Mouse (Mus musculus): Measurements from ENCODE around the gene Smpdl3a. TPM values are rescaled to one million over a fixed set of nuclear protein-coding genes. Genes with fewer than 3 reads are reported as not detected.

Smpdl3a gene
- polyA plus RNA-seq (2014; fragmentation: Nextera tagmentation; extraction: Ambion mirVana): 22.0 and 28.8 TPM in 2 replicates

GRCm38 (mm10) chr10:57794018-57794417, at the start of gene Smpdl3a:
Gene Smpdl3a, plus strand, starts transcription at chr10:57794335.
- 78% methylated on average over 7 of the region's 7 CpGs for WGBS
- H3K4me2 ChIP-seq (ENCODE audit: low read depth, low read length): peak within 1 kb of the TSS; percentile 96
- H3K4me3 ChIP-seq (ENCODE audit: low read depth, low read length): peak within 1 kb of the TSS; percentile 61
- no peaks in the 10 kb centered on the region for H3K27me3 ChIP-seq (replicated peaks; ENCODE audit: control insufficient read depth, insufficient read depth, low read length)
- ATAC-seq (ENCODE audit: low read depth) (no peak), DNase-seq (ENCODE audit: low spot score) (no peak)
- H3K36me3 ChIP-seq (ENCODE audit: control insufficient read depth, insufficient read depth, low read length): no peaks in the 10 kb centered on the region
- H3K4me1 ChIP-seq (ENCODE audit: control insufficient read depth, insufficient read depth, low read length): peaks cover 12% of the 10 kb centered on the region
- 0 out of 2 replicates have a peak, but pooled peaks cover 3% of the 10 kb centered on the region for H3K9me3 ChIP-seq (ENCODE audit: control insufficient read depth, low read length)
- peak within 1 kb of the TSS; percentile 75 for H3K9ac ChIP-seq (ENCODE audit: low read depth, low read length)
- peak within 1 kb of the TSS; percentile 55 for H3K27ac ChIP-seq (replicated peaks; ENCODE audit: low read depth, low read length)

DNA sequence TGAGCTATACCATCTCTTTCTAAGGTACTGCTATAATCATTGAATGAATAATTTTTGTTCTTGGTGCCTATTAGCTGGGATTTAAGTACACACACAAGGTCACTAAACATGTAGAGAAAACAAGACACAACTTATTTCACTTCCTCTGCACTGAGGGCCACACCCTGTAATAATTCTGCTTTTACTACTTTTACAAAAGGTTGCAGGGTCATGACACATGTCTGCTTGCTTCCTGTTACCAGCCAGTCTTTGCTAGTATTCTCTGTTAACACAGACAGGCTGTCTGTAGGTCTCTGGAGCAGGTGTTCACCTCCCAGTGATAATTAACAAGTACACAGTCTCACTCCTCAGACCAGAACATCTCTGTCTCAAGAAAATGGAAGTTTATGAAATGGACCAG, 48.7 kb upstream of the Smpdl3a start:
- H3K4me1 ChIP-seq (ENCODE audit: control insufficient read depth, insufficient read depth, low read length): no peaks in the 10 kb centered on the region
- no peaks in the 10 kb centered on the region for H3K9me3 ChIP-seq (ENCODE audit: control insufficient read depth, low read length)
- no peaks in the 10 kb centered on the region for H3K36me3 ChIP-seq (ENCODE audit: control insufficient read depth, insufficient read depth, low read length)
- H3K27ac ChIP-seq (replicated peaks; ENCODE audit: low read depth, low read length): no peak overlapping the region
- no peak overlapping the region for H3K4me3 ChIP-seq (ENCODE audit: low read depth, low read length)
- H3K4me2 ChIP-seq (ENCODE audit: low read depth, low read length): no peak overlapping the region
- DNase-seq (ENCODE audit: low spot score) (no peak), ATAC-seq (ENCODE audit: low read depth) (no peak)
- H3K27me3 ChIP-seq (replicated peaks; ENCODE audit: control insufficient read depth, insufficient read depth, low read length): no peaks in the 10 kb centered on the region
- no peak overlapping the region for H3K9ac ChIP-seq (ENCODE audit: low read depth, low read length)

- Histone ChIP-seq H3K27ac (replicated peaks; ENCODE audit: low read depth, low read length) (no peak overlapping the region), H3K27me3 (replicated peaks; ENCODE audit: control insufficient read depth, insufficient read depth, low read length) (no peaks in the 10 kb centered on the region), H3K36me3 (ENCODE audit: control insufficient read depth, insufficient read depth, low read length) (no peaks in the 10 kb centered on the region), H3K4me1 (ENCODE audit: control insufficient read depth, insufficient read depth, low read length) (no peaks in the 10 kb centered on the region), H3K4me2 (ENCODE audit: low read depth, low read length) (no peak overlapping the region), H3K9me3 (ENCODE audit: control insufficient read depth, low read length) (no peaks in the 10 kb centered on the region), H3K4me3 (ENCODE audit: low read depth, low read length) (no peak overlapping the region), H3K9ac (ENCODE audit: low read depth, low read length) (no peak overlapping the region)
- no peak for DNase-seq (ENCODE audit: low spot score)
- no peak for ATAC-seq (ENCODE audit: low read depth)
Measured at GRCm38 (mm10) chr10:57747127-57747526, 47.0 kb upstream of the Smpdl3a start.

GRCm38 (mm10) chr10:57753343-57753742, 40.8 kb upstream of the Smpdl3a start:
- H3K27ac ChIP-seq (replicated peaks; ENCODE audit: low read depth, low read length): no peak overlapping the region
- no peak overlapping the region for H3K4me2 ChIP-seq (ENCODE audit: low read depth, low read length)
- DNase-seq (ENCODE audit: low spot score): no peak
- H3K36me3 ChIP-seq (ENCODE audit: control insufficient read depth, insufficient read depth, low read length): no peaks in the 10 kb centered on the region
- no peak overlapping the region for H3K9ac ChIP-seq (ENCODE audit: low read depth, low read length)
- WGBS: 68% methylated on average over 1 of the region's 1 CpGs
- no peaks in the 10 kb centered on the region for H3K27me3 ChIP-seq (replicated peaks; ENCODE audit: control insufficient read depth, insufficient read depth, low read length)
- H3K9me3 ChIP-seq (ENCODE audit: control insufficient read depth, low read length): no peaks in the 10 kb centered on the region
- ATAC-seq (ENCODE audit: low read depth): no peak
- H3K4me1 ChIP-seq (ENCODE audit: control insufficient read depth, insufficient read depth, low read length): no peaks in the 10 kb centered on the region
- H3K4me3 ChIP-seq (ENCODE audit: low read depth, low read length): no peak overlapping the region

DNA sequence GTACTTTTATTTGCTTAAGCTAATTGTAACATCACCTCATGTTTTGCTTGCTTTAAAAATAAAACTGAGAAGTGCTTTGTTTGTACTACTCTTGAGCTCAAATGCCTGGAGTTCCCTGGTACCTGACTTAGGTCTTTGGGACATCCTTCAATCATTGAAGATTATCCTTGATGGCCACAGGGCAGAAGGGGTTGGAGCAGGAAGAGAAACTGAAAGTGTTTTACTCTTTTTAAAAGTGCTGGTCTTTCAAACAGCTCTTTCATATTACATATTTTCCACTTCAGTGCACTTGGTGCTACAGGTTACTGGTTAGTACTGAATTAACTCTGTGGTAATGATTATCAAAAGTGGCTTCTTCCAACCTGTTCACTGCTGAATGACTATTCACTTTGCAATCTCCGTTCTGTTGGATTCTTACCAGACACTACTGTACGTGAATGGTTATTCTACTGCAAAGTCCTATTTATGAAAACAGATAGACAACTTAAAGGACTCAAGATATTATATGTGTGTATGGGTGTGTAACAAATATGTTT, 38.9 kb upstream of the Smpdl3a start:
- no peak overlapping the region for H3K4me3 ChIP-seq (ENCODE audit: low read depth, low read length)
- no peaks in the 10 kb centered on the region for H3K27me3 ChIP-seq (replicated peaks; ENCODE audit: control insufficient read depth, insufficient read depth, low read length)
- DNase-seq (ENCODE audit: low spot score): no peak
- no peak overlapping the region for H3K9ac ChIP-seq (ENCODE audit: low read depth, low read length)
- ATAC-seq (ENCODE audit: low read depth): no peak
- H3K27ac ChIP-seq (replicated peaks; ENCODE audit: low read depth, low read length): no peak overlapping the region
- H3K36me3 ChIP-seq (ENCODE audit: control insufficient read depth, insufficient read depth, low read length): no peaks in the 10 kb centered on the region
- no peaks in the 10 kb centered on the region for H3K4me1 ChIP-seq (ENCODE audit: control insufficient read depth, insufficient read depth, low read length)
- no peak overlapping the region for H3K4me2 ChIP-seq (ENCODE audit: low read depth, low read length)
- WGBS: 90% methylated on average over 2 of the region's 2 CpGs
- H3K9me3 ChIP-seq (ENCODE audit: control insufficient read depth, low read length): no peaks in the 10 kb centered on the region

DNA sequence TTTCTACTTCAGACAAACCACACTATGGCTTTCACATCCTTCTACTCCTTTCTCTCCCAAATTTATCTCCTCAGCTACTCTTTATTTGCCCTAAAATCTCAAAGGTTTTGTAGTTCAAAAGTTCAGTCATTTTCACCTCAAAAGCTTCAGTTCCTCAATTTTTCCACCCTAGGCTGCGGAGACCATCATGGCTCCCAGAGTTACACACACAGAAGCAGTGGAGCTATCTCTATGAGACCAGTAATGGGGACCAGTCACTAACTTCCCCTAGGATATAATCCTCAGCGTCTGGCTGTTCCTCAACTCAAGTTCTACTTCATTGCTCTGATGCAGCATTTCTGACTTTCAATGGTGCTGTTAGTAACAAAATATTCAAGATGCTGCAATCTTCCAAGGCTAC, 35.1 kb upstream of the Smpdl3a start:
- Histone ChIP-seq H3K4me2 (ENCODE audit: low read depth, low read length) (no peak overlapping the region), H3K9me3 (ENCODE audit: control insufficient read depth, low read length) (no peaks in the 10 kb centered on the region), H3K4me3 (ENCODE audit: low read depth, low read length) (no peak overlapping the region), H3K36me3 (ENCODE audit: control insufficient read depth, insufficient read depth, low read length) (no peaks in the 10 kb centered on the region), H3K9ac (ENCODE audit: low read depth, low read length) (no peak overlapping the region), H3K27ac (replicated peaks; ENCODE audit: low read depth, low read length) (no peak overlapping the region), H3K4me1 (ENCODE audit: control insufficient read depth, insufficient read depth, low read length) (no peaks in the 10 kb centered on the region), H3K27me3 (replicated peaks; ENCODE audit: control insufficient read depth, insufficient read depth, low read length) (no peaks in the 10 kb centered on the region)
- ATAC-seq (ENCODE audit: low read depth) (no peak), DNase-seq (ENCODE audit: low spot score) (no peak)
- WGBS: 87% methylated on average over 2 of the region's 2 CpGs

DNA sequence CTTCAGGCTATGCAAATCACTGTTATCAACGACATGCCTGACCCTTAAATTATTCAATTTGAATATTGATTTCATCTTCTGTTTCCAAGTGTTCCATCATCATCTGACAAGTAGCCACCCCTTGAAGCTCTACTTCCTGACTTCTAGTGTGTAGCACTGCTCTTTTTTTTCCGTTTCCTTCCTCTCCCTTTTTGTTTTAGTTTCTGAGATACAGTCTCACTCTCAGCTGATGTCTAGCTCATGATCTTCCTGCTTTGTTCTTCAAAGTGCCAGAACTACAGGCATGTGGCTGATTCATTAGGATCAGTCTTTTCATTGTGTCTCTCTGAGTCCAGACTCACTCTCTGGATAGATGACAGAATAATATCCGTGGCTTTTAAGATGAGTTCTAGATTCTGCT, 33.4 kb upstream of the Smpdl3a start:
- H3K9ac ChIP-seq (ENCODE audit: low read depth, low read length): no peak overlapping the region
- H3K4me3 ChIP-seq (ENCODE audit: low read depth, low read length): no peak overlapping the region
- 61% methylated on average over 3 of the region's 3 CpGs for WGBS
- no peaks in the 10 kb centered on the region for H3K27me3 ChIP-seq (replicated peaks; ENCODE audit: control insufficient read depth, insufficient read depth, low read length)
- no peak overlapping the region for H3K27ac ChIP-seq (replicated peaks; ENCODE audit: low read depth, low read length)
- DNase-seq (ENCODE audit: low spot score): no peak
- ATAC-seq (ENCODE audit: low read depth): no peak
- H3K36me3 ChIP-seq (ENCODE audit: control insufficient read depth, insufficient read depth, low read length): no peaks in the 10 kb centered on the region
- no peaks in the 10 kb centered on the region for H3K9me3 ChIP-seq (ENCODE audit: control insufficient read depth, low read length)
- H3K4me2 ChIP-seq (ENCODE audit: low read depth, low read length): no peak overlapping the region
- H3K4me1 ChIP-seq (ENCODE audit: control insufficient read depth, insufficient read depth, low read length): no peaks in the 10 kb centered on the region

DNA sequence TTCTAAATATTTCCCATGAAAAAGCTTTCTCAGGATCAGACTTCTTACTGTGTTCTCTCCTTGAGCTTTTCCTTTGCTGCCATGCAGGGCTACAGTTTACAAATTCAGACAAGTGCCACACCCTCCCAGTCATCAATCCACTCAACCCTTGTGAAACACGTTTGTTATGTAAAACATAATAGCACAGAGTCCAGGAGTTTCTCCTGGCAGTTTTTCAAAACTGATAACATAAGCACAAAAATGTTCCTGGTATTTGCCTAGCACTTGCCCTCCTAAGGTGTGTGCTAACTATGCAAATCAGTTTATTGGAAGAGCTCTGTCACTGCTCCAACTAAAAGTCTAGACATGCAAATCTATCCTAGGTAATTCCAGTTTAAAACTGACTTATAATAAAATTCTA, 31.1 kb upstream of the Smpdl3a start:
- peak; percentile 3 for DNase-seq (ENCODE audit: low spot score)
- H3K9ac ChIP-seq (ENCODE audit: low read depth, low read length): no peak overlapping the region
- no peaks in the 10 kb centered on the region for H3K36me3 ChIP-seq (ENCODE audit: control insufficient read depth, insufficient read depth, low read length)
- no peak overlapping the region for H3K4me2 ChIP-seq (ENCODE audit: low read depth, low read length)
- H3K27ac ChIP-seq (replicated peaks; ENCODE audit: low read depth, low read length): no peak overlapping the region
- H3K9me3 ChIP-seq (ENCODE audit: control insufficient read depth, low read length): no peaks in the 10 kb centered on the region
- H3K4me1 ChIP-seq (ENCODE audit: control insufficient read depth, insufficient read depth, low read length): no peaks in the 10 kb centered on the region
- H3K27me3 ChIP-seq (replicated peaks; ENCODE audit: control insufficient read depth, insufficient read depth, low read length): no peaks in the 10 kb centered on the region
- H3K4me3 ChIP-seq (ENCODE audit: low read depth, low read length): no peak overlapping the region
- 31% methylated on average over 1 of the region's 1 CpGs for WGBS
- ATAC-seq (ENCODE audit: low read depth): no peak

GRCm38 (mm10) chr10:57783289-57784130, 10.6 kb upstream of the Smpdl3a start:
- H3K4me1 ChIP-seq (ENCODE audit: control insufficient read depth, insufficient read depth, low read length): peaks cover 7% of the 10 kb centered on the region; the same call in 1 of the 2 replicates
- no peaks in the 10 kb centered on the region for H3K9me3 ChIP-seq (ENCODE audit: control insufficient read depth, low read length)
- DNase-seq (ENCODE audit: low spot score) (no peak), ATAC-seq (ENCODE audit: low read depth) (no peak)
- H3K4me3 ChIP-seq (ENCODE audit: low read depth, low read length): no peak overlapping the region
- no peaks in the 10 kb centered on the region for H3K27me3 ChIP-seq (replicated peaks; ENCODE audit: control insufficient read depth, insufficient read depth, low read length)
- WGBS: 50% methylated on average over 12 of the region's 13 CpGs
- no peak overlapping the region for H3K4me2 ChIP-seq (ENCODE audit: low read depth, low read length)
- no peaks in the 10 kb centered on the region for H3K36me3 ChIP-seq (ENCODE audit: control insufficient read depth, insufficient read depth, low read length)
- H3K27ac ChIP-seq (replicated peaks; ENCODE audit: low read depth, low read length): no peak overlapping the region
- no peak overlapping the region for H3K9ac ChIP-seq (ENCODE audit: low read depth, low read length)
